Mouse (Mus musculus): ENCODE measurements around the gene Coro1b. TPM values are rescaled to one million over a fixed set of nuclear protein-coding genes. Genes with fewer than 3 reads are reported as not detected.

Coro1b gene
- polyA plus RNA-seq, 1 experiment, result 143 TPM

- no peak overlapping the region for H3K4me3 ChIP-seq (ENCODE audit: insufficient read depth, low read length)
- H3K4me1 ChIP-seq (ENCODE audit: control insufficient read depth, insufficient read depth, low read length), result peaks cover 2% of the 10 kb centered on the region; the same call in 1 of the 2 replicates
- TF ChIP-seq CTCF (IDR thresholded peaks at IDR 0.05; ENCODE audit: borderline replicate concordance, insufficient read depth, low read length), result no peak
- TF ChIP-seq POLR2A (IDR thresholded peaks at IDR 0.05; ENCODE audit: low read depth, low read length), result no peak
- H3K27ac ChIP-seq (ENCODE audit: insufficient read depth, low read length), result no peak overlapping the region
Observed at GRCm38 (mm10) chr19:4136463-4136862, 12.0 kb upstream of the Coro1b start.

- Histone ChIP-seq H3K4me3 (ENCODE audit: insufficient read depth, low read length) (no peak overlapping the region), H3K27ac (ENCODE audit: insufficient read depth, low read length) (no peak overlapping the region), H3K4me1 (ENCODE audit: control insufficient read depth, insufficient read depth, low read length) (peaks cover 2% of the 10 kb centered on the region; the same call in 1 of the 2 replicates)
- TF ChIP-seq CTCF (IDR thresholded peaks at IDR 0.05; ENCODE audit: borderline replicate concordance, insufficient read depth, low read length) (no peak), POLR2A (IDR thresholded peaks at IDR 0.05; ENCODE audit: low read depth, low read length) (no peak)
Observed at GRCm38 (mm10) chr19:4137913-4138312, 10.5 kb upstream of the Coro1b start.

GRCm38 (mm10) chr19:4139446-4139845, 9.0 kb upstream of the Coro1b start, which contains the start of gene Gpr152:
Gpr152 (plus strand) TSS chr19:4139787.
- H3K27ac ChIP-seq (ENCODE audit: insufficient read depth, low read length), result no peak within 1 kb of the TSS
- TF ChIP-seq CTCF (IDR thresholded peaks at IDR 0.05; ENCODE audit: borderline replicate concordance, insufficient read depth, low read length) (no peak), POLR2A (IDR thresholded peaks at IDR 0.05; ENCODE audit: low read depth, low read length) (no peak)
- H3K4me3 ChIP-seq (ENCODE audit: insufficient read depth, low read length), result no peak within 1 kb of the TSS
- peaks cover 2% of the 10 kb centered on the region; the same call in 1 of the 2 replicates for H3K4me1 ChIP-seq (ENCODE audit: control insufficient read depth, insufficient read depth, low read length)

GRCm38 (mm10) chr19:4140147-4140546, 8.3 kb upstream of the Coro1b start:
- H3K4me1 ChIP-seq (ENCODE audit: control insufficient read depth, insufficient read depth, low read length), result no peaks in the 10 kb centered on the region
- TF ChIP-seq POLR2A (IDR thresholded peaks at IDR 0.05; ENCODE audit: low read depth, low read length), result no peak
- no peak for TF ChIP-seq CTCF (IDR thresholded peaks at IDR 0.05; ENCODE audit: borderline replicate concordance, insufficient read depth, low read length)
- no peak overlapping the region for H3K27ac ChIP-seq (ENCODE audit: insufficient read depth, low read length)
- H3K4me3 ChIP-seq (ENCODE audit: insufficient read depth, low read length), result no peak overlapping the region

GRCm38 (mm10) chr19:4142416-4143173, 5.8 kb upstream of the Coro1b start:
- Histone ChIP-seq H3K4me1 (ENCODE audit: control insufficient read depth, insufficient read depth, low read length) (no peaks in the 10 kb centered on the region), H3K4me3 (ENCODE audit: insufficient read depth, low read length) (no peak overlapping the region), H3K27ac (ENCODE audit: insufficient read depth, low read length) (no peak overlapping the region)
- TF ChIP-seq CTCF (IDR thresholded peaks at IDR 0.05; ENCODE audit: borderline replicate concordance, insufficient read depth, low read length) (no peak), POLR2A (IDR thresholded peaks at IDR 0.05; ENCODE audit: low read depth, low read length) (no peak)

GRCm38 (mm10) chr19:4143759-4144268, 4.6 kb upstream of the Coro1b start, which contains the start of gene Cabp4:
Cabp4 (minus strand) TSS chr19:4144033.
- Histone ChIP-seq H3K27ac (ENCODE audit: insufficient read depth, low read length) (no peak within 1 kb of the TSS), H3K4me3 (ENCODE audit: insufficient read depth, low read length) (no peak within 1 kb of the TSS), H3K4me1 (ENCODE audit: control insufficient read depth, insufficient read depth, low read length) (no peaks in the 10 kb centered on the region)
- TF ChIP-seq POLR2A (IDR thresholded peaks at IDR 0.05; ENCODE audit: low read depth, low read length) (no peak), CTCF (IDR thresholded peaks at IDR 0.05; ENCODE audit: borderline replicate concordance, insufficient read depth, low read length) (no peak)

GRCm38 (mm10) chr19:4144550-4145498, 3.6 kb upstream of the Coro1b start:
- no peaks in the 10 kb centered on the region for H3K4me1 ChIP-seq (ENCODE audit: control insufficient read depth, insufficient read depth, low read length)
- H3K4me3 ChIP-seq (ENCODE audit: insufficient read depth, low read length), result no peak overlapping the region
- no peak for TF ChIP-seq CTCF (IDR thresholded peaks at IDR 0.05; ENCODE audit: borderline replicate concordance, insufficient read depth, low read length)
- no peak for TF ChIP-seq POLR2A (IDR thresholded peaks at IDR 0.05; ENCODE audit: low read depth, low read length)

GRCm38 (mm10) chr19:4145936-4146335, 2.5 kb upstream of the Coro1b start:
- H3K4me3 ChIP-seq (ENCODE audit: insufficient read depth, low read length), result no peak overlapping the region
- TF ChIP-seq CTCF (IDR thresholded peaks at IDR 0.05; ENCODE audit: borderline replicate concordance, insufficient read depth, low read length), result no peak
- no peak for TF ChIP-seq POLR2A (IDR thresholded peaks at IDR 0.05; ENCODE audit: low read depth, low read length)
- H3K4me1 ChIP-seq (ENCODE audit: control insufficient read depth, insufficient read depth, low read length), result no peaks in the 10 kb centered on the region
- no peak overlapping the region for H3K27ac ChIP-seq (ENCODE audit: insufficient read depth, low read length)

More at GRCm38 (mm10) chr19:4144550-4145498, 3.6 kb upstream of the Coro1b start:
- H3K27ac ChIP-seq (ENCODE audit: insufficient read depth, low read length), result no peak overlapping the region

GRCm38 (mm10) chr19:4146366-4147021, 1.9 kb upstream of the Coro1b start:
- Histone ChIP-seq H3K27ac (ENCODE audit: insufficient read depth, low read length) (no peak overlapping the region), H3K4me1 (ENCODE audit: control insufficient read depth, insufficient read depth, low read length) (no peaks in the 10 kb centered on the region), H3K4me3 (ENCODE audit: insufficient read depth, low read length) (no peak overlapping the region)
- TF ChIP-seq CTCF (IDR thresholded peaks at IDR 0.05; ENCODE audit: borderline replicate concordance, insufficient read depth, low read length), result no peak
- TF ChIP-seq POLR2A (IDR thresholded peaks at IDR 0.05; ENCODE audit: low read depth, low read length), result no peak
